Mouse (Mus musculus) cortical plate, adult 2 months (tissue): ENCODE measurements around the gene Etv6.

Source experiments
- CTCF ChIP-seq: fragments of 200-500 bp; IDR thresholded peaks from 2 replicates; pipeline ENCODE4 v1.5.1; 2011; ENCODE audit warnings: mild to moderate bottlenecking, control low read depth, low read length; ENCODE audit not compliant: insufficient read depth; ENCODE audit errors: extremely low read depth
- POLR2A ChIP-seq: fragments of 200-500 bp; IDR thresholded peaks from 2 replicates; pipeline ENCODE4 v1.6.1; 2011; ENCODE audit warnings: mild to moderate bottlenecking, low read length, control low read depth; ENCODE audit not compliant: insufficient read depth; ENCODE audit errors: extremely low read depth

DNA sequence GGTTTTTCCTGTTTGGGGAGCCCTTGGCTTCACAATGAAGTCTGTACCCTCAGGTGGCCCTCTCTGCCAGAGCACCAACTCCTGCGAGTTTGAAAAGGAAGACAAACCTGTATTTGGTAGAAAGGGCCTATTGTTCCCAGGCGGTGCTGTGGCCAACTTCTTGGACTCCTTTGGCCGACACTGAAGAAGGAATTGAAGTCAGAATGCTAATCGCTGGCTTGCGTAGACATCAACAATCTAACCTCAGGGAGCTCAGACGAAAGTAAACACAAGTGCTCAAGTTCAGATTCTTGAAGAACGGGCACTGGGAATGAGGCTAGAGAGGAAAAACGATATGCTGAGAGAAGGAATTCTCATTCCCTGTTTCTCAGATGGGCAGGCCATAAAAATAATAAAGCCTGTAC is 55.9 kb downstream of the Etv6 start:
- no peak for TF ChIP-seq CTCF
- no peak for TF ChIP-seq POLR2A
